Mouse (Mus musculus) cerebellum, adult 11 months (tissue): ENCODE measurements around the gene 4921539E11Rik.

Experiments
- DNase-seq: peaks from one replicate; pipeline ENCODE4 v3.0.0; 2022

The 4921539E11Rik gene

GRCm38 (mm10) chr4:103290763-103291162 is at the start of gene 4921539E11Rik:
4921539E11Rik (minus strand) TSS chr4:103290863.
- no peak for DNase-seq

GRCm38 (mm10) chr4:103335134-103335533 is 44.5 kb upstream of the 4921539E11Rik start:
- DNase-seq: no peak

DNA sequence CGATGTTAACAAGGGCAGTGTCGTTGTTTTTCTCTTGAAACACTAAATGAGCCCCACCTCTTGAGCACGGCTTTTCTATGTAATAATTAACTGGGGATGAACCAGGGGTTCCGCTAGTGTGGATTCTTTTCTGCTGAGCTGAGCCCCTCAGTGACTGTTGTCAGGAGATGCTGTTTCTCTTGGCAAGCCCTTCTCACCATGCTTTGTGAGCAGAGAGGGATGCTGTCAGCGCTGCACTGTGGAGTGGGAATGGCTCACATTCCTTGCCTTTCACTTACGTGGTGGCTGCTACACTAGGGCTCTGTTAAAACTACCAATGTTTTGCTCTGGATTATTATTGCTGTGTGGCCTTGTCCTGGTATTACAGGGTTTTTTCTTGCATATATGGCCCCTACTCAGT is 38.7 kb upstream of the 4921539E11Rik start:
- DNase-seq: no peak

DNA sequence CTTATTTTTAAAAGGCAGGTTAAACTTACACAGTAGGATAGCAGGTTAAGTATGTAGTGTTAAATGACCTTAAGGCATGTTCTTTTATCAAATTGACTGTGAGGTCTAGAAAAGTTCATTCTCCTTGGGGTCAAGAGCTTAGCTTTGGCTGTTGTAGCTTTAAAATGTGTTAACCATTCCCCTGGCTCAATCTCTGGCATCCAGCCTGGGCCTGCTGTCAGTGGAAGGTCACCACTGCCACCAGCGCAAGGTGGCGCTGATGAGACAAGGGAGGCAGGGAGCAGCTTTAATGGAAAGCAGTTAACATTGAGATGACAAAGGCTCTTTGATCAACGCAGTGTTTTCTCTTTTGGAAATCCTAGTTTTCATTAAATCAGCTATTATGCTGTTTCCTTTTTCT is 36.3 kb upstream of the 4921539E11Rik start:
- no peak for DNase-seq

DNA sequence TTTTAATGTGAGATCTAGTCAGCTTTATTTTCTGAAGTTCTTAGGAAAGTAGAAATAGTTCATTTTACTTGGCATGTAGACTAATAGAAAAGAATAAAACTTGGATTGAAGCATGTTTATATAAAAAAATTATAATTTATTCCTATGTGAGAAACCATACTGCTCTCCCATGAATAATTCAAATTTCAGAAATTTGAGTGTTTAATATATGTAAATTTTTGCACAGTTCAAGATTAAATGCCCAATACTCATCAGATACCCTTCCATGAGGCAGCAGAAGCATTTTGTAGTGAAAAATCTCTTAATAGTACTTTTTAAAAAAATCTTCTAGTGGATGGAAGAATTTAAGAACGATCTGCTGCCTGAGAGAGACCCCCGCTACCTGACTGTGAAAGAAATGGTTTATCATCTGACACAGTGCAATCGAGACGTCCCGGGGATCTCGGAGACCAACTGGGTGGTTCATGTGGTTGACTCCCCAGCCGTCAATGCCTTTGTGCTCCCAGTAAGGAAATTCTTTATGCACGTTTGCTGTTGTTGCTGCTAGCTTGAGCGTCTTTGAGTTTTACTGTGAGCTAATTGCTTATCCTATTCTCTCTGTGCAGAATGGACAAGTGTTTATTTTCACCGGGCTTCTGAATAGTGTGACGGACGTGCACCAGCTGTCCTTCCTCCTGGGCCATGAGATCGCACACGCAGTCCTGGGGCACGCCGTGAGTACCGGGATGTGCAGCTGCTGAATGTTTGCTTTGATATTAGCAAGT is 34.2 kb upstream of the 4921539E11Rik start:
- DNase-seq: no peak

DNA sequence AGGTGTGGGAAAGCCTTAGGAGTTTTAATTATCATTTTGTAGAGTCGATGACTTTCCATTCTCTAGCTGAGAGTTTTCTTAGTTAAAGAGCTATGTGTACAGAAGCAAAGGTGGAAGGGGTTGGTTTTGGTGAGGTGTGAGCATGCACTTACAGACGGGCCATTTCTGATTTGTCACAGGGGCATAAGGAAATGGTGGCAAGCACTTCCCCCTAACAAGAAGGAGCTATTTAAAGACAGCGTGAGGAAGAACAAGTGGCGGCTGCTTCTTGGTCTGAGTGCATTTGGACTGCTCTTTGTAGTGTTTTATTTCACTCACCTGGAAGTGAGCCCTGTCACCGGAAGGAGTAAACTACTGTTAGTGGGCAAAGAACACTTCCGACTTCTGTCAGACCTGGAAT is 30.8 kb upstream of the 4921539E11Rik start:
- DNase-seq: no peak

GRCm38 (mm10) chr4:103315861-103316260 is 25.2 kb upstream of the 4921539E11Rik start:
- no peak for DNase-seq

- DNase-seq: no peak
Measured at GRCm38 (mm10) chr4:103314526-103314910, 23.9 kb upstream of the 4921539E11Rik start.

DNA sequence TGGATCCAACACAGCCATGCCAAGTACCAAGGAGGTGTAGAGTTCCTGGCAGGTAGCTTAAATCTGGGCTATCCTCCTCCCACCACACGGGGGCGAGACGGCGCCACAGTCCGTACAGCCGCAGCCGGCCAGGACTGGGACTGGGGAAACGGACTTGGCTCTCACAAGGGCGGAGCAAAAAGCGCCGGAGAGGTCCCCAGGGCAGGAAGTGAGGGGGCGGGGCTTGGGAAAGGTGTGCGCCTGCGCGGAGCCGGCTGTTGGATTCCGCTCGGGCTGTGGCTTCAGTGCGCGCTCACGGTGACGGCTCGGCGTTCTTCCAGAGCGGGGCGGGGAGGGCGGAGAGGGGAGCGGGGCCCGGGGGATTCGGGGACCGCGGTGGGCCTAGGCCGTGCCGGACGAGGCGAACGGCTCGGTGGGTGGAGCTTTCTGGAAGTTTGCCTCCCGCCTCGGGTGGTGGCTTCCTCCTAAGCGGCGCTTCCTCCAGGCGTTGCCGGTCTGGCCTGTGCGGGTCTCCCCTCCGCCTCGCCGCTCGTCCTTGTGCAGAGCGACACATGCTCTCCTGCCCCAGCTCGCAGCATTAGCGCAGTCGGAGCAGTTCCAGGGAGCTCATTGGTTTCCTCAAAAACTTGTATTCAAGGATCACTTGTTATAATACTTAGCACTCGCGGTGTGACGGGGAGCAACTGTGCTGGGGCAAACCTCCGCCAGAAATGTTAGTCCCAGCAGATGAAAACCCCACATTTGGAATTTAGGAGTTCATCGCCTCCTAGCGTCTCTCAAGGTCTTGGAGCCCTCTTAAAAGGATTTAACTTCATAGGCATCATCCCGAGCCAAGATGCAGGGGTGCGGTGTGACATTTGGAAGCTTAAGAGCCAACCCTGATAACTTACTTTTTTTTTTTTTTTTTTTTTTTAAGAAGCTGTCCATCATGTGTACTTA is 23.2 kb upstream of the 4921539E11Rik start, which contains the start of gene Oma1:
Oma1 (plus strand) TSS at position 226 of the 939 bp plus-strand sequence.
- DNase-seq: peak; percentile 100

GRCm38 (mm10) chr4:103303851-103304250 is 13.2 kb upstream of the 4921539E11Rik start:
- peak; percentile 57 for DNase-seq

DNA sequence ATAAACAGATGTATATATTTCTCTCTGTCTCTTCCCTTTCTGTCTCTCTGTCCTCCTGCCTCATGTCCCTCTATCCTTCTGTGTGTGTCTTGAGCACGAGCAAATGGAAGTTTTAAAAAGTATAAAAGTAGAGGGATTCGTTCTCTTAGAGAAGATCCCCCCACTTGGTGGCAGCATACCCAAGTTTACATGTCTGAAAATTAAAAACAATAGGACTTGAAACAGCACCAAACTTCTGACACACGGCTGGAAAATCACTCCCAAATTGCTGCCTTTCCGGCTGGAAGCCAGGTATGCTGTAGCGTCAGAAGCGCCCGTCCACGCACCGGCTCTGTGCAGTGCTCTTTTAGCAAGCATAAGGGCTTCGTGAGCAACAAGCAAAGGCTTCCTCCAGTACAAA is 8.7 kb upstream of the 4921539E11Rik start:
- DNase-seq: no peak

DNA sequence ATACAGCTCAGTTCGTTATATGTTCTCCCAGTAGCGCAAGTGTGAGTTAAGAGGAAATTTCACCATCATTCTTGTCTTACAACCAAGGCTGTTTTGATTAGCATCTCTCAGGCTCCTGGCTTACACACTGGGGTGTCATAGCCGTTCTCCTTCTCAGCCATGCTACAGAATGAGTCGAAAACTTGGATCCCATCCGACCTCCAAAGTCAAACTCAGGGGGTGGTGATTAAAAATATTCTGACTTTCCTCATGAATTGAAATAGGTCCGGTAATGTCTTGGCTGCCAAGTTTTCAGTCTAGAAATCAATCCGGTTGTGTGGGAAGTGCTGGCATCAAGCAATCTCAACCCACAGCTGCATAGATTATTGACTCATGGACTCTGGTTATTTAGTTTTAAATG is 2.3 kb downstream of the 4921539E11Rik start:
- DNase-seq: no peak

DNA sequence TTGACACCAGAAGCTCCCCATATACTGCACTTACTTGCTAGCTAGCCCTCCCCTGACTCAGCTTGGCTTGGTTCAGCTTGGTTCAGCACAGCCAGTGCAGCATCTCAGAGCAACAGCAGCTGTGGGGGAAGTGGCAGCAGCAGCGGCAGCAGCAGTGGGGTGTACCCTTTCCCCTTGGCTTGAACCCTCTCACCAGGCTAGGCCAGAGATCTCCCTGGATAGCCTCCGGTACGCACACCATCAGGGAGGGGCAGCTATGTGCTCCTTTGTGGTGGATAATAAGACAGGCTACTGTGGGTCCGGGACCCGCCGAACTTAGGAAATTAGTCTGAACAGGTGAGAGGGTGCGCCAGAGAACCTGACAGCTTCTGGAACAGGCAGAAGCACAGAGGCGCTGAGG is 17.6 kb downstream of the 4921539E11Rik start:
- no peak for DNase-seq

- no peak for DNase-seq
Measured at GRCm38 (mm10) chr4:103269336-103269735, 21.3 kb downstream of the 4921539E11Rik start.

DNA sequence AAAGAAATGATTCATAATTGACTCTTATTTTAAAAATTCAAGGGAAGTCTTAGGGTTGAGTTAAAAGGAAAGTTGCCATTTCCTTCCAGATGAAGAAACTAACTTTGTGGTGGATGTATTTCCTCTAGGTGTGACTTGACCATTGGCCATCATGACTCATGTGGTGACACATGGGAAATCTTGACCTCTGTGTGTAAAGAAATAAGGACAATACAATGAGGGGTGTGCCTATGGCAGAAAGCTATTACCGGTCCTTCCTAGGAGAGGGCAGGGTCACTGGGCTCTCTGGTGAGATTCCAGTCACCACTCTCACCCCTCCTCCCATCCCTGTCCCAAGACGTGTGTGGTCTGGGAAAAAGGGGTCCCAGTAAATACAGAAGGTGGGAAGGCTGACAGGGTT is 25.5 kb downstream of the 4921539E11Rik start:
- DNase-seq: no peak

GRCm38 (mm10) chr4:103263812-103264396 is 26.8 kb downstream of the 4921539E11Rik start:
- no peak for DNase-seq

DNA sequence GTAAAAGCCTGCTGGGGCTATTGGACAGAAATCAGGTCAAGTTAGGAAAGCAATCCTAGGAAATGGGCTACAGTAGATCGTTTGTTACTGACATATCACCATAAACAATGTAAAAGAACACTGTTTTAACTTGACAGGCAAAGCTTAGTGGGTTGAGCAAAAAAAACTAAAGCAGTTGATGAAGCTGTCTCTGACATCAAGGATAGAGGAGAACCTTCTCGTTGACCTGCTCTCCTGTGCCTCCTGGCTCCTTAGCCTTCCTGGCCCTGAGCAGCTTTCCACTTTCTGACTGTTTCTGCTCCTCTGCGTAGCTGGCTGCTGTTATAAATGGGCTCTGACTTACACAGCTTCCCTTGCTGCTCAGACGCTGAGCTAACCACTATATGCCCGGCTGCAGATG is 27.3 kb downstream of the 4921539E11Rik start:
- no peak for DNase-seq

- no peak for DNase-seq
Measured at GRCm38 (mm10) chr4:103258817-103259216, 31.8 kb downstream of the 4921539E11Rik start.

DNA sequence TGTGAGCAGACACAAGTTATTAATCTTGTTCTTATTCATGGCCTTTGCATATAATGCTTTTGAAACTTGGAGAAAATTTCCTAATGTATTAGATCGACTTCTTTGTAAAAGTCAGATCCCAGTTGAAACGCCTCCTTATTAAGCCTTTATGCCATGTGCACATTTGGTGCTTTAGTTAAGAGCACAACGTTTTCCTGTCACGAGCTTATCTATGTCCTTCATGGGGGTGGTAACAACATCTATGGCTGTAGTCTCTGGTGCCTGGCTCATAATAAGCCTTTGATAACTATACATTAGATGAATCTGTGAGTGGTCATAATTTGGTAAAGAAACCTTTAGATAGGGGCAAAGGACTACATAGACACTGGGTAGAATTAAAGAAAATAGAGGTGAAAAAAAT is 36.8 kb downstream of the 4921539E11Rik start:
- no peak for DNase-seq

GRCm38 (mm10) chr4:103249436-103250085 is 41.1 kb downstream of the 4921539E11Rik start:
- DNase-seq: no peak

DNA sequence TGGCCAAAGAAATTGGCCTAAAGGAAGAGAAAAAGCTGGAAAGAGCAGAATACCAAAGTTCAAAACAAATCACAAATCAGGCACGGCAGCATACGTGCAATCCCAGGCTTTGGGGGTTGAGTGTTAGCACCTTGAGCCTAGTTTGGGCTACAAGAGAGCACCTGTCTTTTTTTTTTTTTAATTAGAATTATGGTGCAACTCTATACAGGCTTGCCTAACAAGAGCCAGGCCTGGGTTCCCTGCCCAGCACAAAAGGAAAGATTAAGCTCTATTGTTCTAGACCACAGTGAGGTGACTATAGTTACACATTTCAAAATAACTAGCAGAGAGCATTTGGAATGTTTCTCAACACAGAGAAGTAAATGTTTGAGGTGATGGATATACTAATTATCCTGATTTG is 42.9 kb downstream of the 4921539E11Rik start:
- no peak for DNase-seq

DNA sequence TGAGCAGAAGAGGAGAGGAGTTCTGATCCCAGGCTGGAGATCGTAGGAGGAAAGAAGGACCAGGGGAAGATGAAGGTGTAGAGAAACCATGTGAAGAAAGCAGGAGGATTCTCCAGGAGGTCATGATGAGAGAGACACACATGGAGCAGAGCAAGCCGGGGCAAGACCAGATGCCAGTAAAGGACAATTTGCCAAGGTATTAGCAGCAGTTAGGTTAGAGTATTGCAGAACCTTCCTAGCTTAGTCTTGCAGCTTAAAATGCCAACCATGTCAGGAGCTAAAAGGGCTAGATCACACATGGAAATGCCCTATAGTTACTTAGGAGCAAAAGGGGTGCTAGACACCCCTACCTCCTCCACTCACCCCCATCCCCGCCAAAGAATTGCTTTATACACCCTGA is 43.4 kb downstream of the 4921539E11Rik start:
- DNase-seq: no peak

DNA sequence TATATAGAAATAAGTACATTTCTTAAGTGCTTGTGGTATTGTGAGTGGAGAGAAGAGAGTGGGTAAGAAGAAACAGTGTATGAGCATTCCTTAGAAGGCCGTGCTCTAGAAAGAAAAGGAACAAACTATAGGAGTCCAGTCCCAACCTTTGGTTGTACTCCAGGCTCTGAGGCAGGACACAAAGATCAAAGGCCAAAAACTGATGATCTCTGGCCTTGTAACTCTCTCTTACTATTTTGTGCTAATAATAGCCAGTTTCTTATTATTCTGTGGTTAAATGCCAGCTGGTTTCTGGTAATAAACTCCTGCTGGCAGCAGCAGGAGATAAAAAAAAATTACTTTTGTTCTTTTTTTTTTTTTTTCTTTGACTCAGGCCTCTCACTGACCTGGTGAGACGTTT is 58.5 kb downstream of the 4921539E11Rik start:
- no peak for DNase-seq
